Mouse (Mus musculus) kidney, embryonic 16.5 days (tissue): Measurements from ENCODE around the gene Apold1. TPM values are rescaled to one million over a fixed set of nuclear protein-coding genes. Genes with fewer than 3 reads are reported as not detected.

ENCODE experiments used
- ATAC-seq: fragments of 200-750 bp; cut with Nextera tagmentation; 2 replicates; pipeline ENCODE4 v1.8.0; 2017; ENCODE audit warnings: moderate TSS enrichment; ENCODE audit not compliant: low FRiP score, low TSS enrichment
- H3K27ac ChIP-seq: fragments of 300-500 bp; sonication (generic); 2 replicates; pipeline ENCODE4 v1.5.1; 2014; ENCODE audit warnings: low read length
- H3K27me3 ChIP-seq: fragments of 300-500 bp; sonication (generic); 2 replicates; pipeline ENCODE4 v1.6.1; 2014; ENCODE audit warnings: low read length, control low read depth, mixed read lengths; ENCODE audit not compliant: insufficient read depth
- H3K36me3 ChIP-seq: fragments of 300-500 bp; sonication (generic); 2 replicates; pipeline ENCODE4 v1.6.1; 2014; ENCODE audit warnings: low read length, control low read depth, mixed read lengths; ENCODE audit not compliant: insufficient read depth
- H3K4me1 ChIP-seq: fragments of 300-500 bp; sonication (generic); 2 replicates; pipeline ENCODE4 v1.6.1; 2014; ENCODE audit warnings: low read length, control low read depth, mixed read lengths; ENCODE audit not compliant: insufficient read depth
- H3K4me2 ChIP-seq: fragments of 300-500 bp; sonication (generic); replicated peaks from 2 replicates; pipeline ENCODE4 v1.6.1; 2014; ENCODE audit warnings: low read depth, low read length
- H3K4me3 ChIP-seq: fragments of 300-500 bp; sonication (generic); 2 replicates; pipeline ENCODE4 v1.5.1; 2014; ENCODE audit warnings: mild to moderate bottlenecking, low read length
- H3K9ac ChIP-seq: fragments of 300-500 bp; sonication (generic); replicated peaks from 2 replicates; pipeline ENCODE4 v1.6.1; 2014; ENCODE audit warnings: low read length
- H3K9me3 ChIP-seq: fragments of 300-500 bp; sonication (generic); 2 replicates; pipeline ENCODE4 v1.6.1; 2016; ENCODE audit warnings: low read length, control low read depth
- WGBS: fragments of 180-500 bp; shearing (Covaris S2); extraction: QIAGEN DNeasy Blood & Tissue Kit; methylation state at CpG from one replicate; pipeline ENCODE4 v1.1.7; 2014; 5-methylcytosine and 5-hydroxymethylcytosine counted together
- polyA plus RNA-seq: library from polyadenylated mRNA; unstranded; fragments of >200 nt; fragmentation: Nextera tagmentation; extraction: Ambion mirVana; gene quantifications from 2 replicates; pipeline ENCODE4 v1.2.1, GENCODE M21; 2015

The Apold1 gene
- polyA plus RNA-seq, 1 experiment from 2014 or later: 4.4 TPM

DNA sequence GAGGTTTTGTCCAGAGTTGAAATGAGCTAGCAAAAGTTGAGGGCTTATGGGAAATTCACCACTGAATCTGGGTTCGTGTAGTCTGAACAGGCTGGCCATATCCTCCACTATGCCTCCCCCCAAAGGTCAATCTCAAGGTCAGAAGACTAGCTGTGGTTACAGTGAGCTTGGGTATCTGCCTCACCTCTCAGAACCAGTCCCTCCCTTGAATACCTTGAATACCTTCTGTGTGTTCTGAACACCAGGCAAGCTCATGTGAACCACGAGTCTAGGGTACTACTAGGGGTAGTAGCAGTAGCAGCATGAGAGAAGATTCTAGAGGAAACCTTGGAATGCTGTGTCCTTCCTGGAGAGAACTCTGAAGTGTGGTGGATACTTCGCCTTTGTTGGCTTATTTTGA, 40.1 kb downstream of the Apold1 start:
- Histone ChIP-seq H3K4me3 (no peak overlapping the region), H3K9ac (no peak overlapping the region), H3K27ac (no peak overlapping the region), H3K27me3 (no peaks in the 10 kb centered on the region), H3K4me1 (peaks cover 2% of the 10 kb centered on the region; the same call in 1 of the 2 replicates), H3K4me2 (no peak overlapping the region), H3K9me3 (no peaks in the 10 kb centered on the region), H3K36me3 (peaks cover 77% of the 10 kb centered on the region)
- 91% methylated on average over 3 of the region's 3 CpGs for WGBS
- ATAC-seq: no peak

DNA sequence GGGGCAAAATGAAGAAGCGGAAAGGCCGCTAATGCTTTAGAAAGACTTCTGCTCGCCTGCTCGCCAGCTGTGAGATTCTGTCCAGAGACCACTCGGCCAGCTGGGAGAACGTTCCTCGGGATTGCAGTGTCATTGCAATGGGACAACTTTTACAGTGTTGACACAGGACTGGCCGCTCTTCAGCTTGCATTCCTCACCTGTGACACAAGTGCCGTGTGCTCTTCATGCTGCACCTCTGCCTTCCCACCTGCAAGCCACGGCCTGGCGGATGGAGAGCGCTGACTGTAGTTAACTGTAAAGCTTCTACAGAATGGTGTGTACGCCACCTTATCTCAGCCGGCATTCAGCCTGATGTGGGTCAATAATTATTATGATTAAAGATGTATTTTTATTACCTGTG, 41.9 kb downstream of the Apold1 start:
- 87% methylated on average over 14 of the region's 14 CpGs for WGBS
- H3K27ac ChIP-seq: no peak overlapping the region
- no peak overlapping the region for H3K4me2 ChIP-seq
- H3K4me3 ChIP-seq: no peak overlapping the region
- peaks cover 59% of the 10 kb centered on the region for H3K36me3 ChIP-seq
- no peaks in the 10 kb centered on the region for H3K27me3 ChIP-seq
- peaks cover 2% of the 10 kb centered on the region; the same call in 1 of the 2 replicates for H3K4me1 ChIP-seq
- no peak for ATAC-seq
- no peak overlapping the region for H3K9ac ChIP-seq
- no peaks in the 10 kb centered on the region for H3K9me3 ChIP-seq

DNA sequence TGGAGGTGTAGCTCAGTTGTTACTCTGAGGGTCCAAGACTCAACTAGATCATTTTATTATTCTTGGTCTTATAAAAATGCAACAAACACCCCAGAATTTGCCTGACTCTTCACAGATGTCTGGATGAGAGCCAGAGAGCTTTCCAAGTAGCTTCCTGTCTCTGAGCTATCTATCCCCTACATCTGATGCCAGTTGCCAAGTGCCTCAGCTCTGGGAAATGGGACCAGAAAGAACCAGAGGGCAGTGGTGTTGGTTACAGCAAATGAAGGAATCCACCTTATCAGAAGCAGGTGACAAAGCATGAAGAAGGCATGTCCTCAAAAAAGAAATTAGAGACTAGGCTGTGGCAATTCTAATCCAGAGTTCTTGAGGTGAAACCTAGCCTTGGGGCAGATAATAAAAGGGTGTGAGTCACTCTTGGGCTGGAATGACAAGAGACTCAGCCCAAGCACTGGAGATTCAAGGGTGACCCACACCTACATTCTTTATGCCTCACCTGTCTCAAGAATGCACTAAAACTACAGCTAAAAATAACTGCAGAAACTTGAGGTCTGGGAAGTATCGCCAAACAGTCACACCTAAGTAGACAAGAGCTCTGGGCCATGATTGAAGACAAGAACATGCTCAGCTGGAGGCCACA, 43.4 kb downstream of the Apold1 start:
- Histone ChIP-seq H3K4me2 (no peak overlapping the region), H3K27me3 (no peaks in the 10 kb centered on the region), H3K4me1 (peaks cover 2% of the 10 kb centered on the region; the same call in 1 of the 2 replicates), H3K36me3 (peaks cover 45% of the 10 kb centered on the region), H3K27ac (peak overlapping the region; percentile 49; the same call in 1 of the 2 replicates), H3K4me3 (no peak overlapping the region), H3K9ac (no peak overlapping the region), H3K9me3 (no peaks in the 10 kb centered on the region)
- WGBS: 59% methylated on average over 1 of the region's 1 CpGs
- no peak for ATAC-seq

DNA sequence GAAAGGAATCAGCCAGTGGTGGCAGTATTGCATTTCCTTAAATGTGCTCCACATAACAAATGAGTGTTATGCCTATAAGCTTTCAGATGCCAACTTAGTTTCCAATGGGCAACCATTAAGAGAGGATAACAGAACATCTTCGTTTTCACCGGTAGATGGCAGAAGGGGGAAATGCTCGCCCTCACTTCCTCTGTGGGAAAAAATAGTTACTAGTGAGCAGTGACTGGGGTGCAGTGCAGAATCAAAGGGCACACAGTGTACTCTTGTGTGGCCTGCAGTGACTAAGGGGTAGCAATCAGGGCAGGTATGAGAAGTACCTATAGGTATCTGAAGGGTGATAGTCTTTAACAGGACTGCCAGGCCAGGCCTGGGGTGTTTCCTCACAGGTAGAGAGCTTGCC, 44.7 kb downstream of the Apold1 start:
- peaks cover 31% of the 10 kb centered on the region for H3K36me3 ChIP-seq
- no peak overlapping the region for H3K27ac ChIP-seq
- H3K4me3 ChIP-seq: no peak overlapping the region
- 11% methylated on average over 3 of the region's 3 CpGs for WGBS
- no peaks in the 10 kb centered on the region for H3K27me3 ChIP-seq
- H3K9ac ChIP-seq: no peak overlapping the region
- H3K9me3 ChIP-seq: no peaks in the 10 kb centered on the region
- ATAC-seq: 0 out of 2 replicates have a peak, but pooled peaks have one; percentile 12
- H3K4me1 ChIP-seq: peaks cover 2% of the 10 kb centered on the region; the same call in 1 of the 2 replicates
- no peak overlapping the region for H3K4me2 ChIP-seq

DNA sequence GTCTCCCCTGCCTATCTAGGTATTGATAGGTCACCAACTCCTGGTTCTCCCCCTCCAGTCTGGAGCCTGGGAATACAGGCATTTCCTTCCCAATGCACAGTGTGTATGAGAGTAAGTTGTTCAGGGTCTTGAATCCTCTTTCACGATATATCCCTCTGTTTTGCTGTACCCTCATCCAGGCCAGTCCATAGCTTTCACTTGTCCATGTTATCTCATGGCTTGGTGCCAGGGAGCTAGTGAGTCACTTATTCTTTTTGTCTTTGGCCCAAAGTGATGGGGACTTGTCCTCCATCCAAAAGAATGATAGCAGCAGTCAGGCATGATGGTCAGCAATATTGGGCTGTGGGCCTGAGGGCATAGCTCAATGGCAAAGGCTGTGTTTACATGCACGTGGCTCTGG, 45.2 kb downstream of the Apold1 start:
- Histone ChIP-seq H3K4me1 (peaks cover 2% of the 10 kb centered on the region; the same call in 1 of the 2 replicates), H3K9ac (no peak overlapping the region), H3K4me2 (no peak overlapping the region), H3K4me3 (no peak overlapping the region), H3K9me3 (no peaks in the 10 kb centered on the region), H3K27ac (no peak overlapping the region), H3K36me3 (peaks cover 26% of the 10 kb centered on the region), H3K27me3 (no peaks in the 10 kb centered on the region)
- ATAC-seq: no peak
- 84% methylated on average over 2 of the region's 2 CpGs for WGBS

DNA sequence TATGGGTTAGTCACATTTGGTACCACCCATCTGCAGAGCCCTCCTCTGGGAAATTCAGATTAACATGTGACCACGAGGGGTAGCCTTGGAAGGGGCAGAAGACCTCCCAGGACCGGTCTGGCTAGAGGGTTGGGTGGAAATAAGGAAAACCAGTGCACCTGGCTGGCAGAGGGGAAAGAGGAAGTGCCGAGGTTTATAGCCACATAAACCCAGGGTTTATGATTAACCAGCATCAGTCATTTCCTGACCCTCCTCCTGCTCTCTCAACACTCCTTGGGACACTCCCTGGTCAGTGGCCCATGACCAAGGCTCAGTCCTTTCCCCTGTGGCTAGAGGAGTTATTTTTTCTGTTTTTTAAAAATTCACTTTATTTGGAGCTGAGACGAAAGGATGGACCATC, 47.7 kb downstream of the Apold1 start:
- no peak overlapping the region for H3K4me3 ChIP-seq
- H3K4me1 ChIP-seq: peaks cover 2% of the 10 kb centered on the region; the same call in 1 of the 2 replicates
- no peak overlapping the region for H3K9ac ChIP-seq
- H3K9me3 ChIP-seq: no peaks in the 10 kb centered on the region
- 25% methylated on average over 4 of the region's 4 CpGs for WGBS
- peak overlapping the region; percentile 61 for H3K27ac ChIP-seq
- H3K4me2 ChIP-seq: no peak overlapping the region
- no peaks in the 10 kb centered on the region for H3K27me3 ChIP-seq
- ATAC-seq: peak; percentile 87
- peaks cover 5% of the 10 kb centered on the region; the same call in 1 of the 2 replicates for H3K36me3 ChIP-seq

Other genes with a start within 250 kb of the Apold1 start
- gene Dusp16, start 189.1 kb upstream of the Apold1 start, polyA plus RNA-seq: 11.9 and 12.4 TPM in 2 replicates
- 2.8 TPM in 2 replicates for gene Crebl2, start 151.6 kb upstream of the Apold1 start, polyA plus RNA-seq
- gene Gpr19, start 83.1 kb upstream of the Apold1 start, polyA plus RNA-seq: 13.5 and 13.6 TPM in 2 replicates
- gene Cdkn1b, start 61.3 kb upstream of the Apold1 start, polyA plus RNA-seq: 13.4 and 15.1 TPM in 2 replicates
- 126 TPM in 2 replicates for gene Ddx47, start 29.9 kb downstream of the Apold1 start, polyA plus RNA-seq
- 14.3 and 16.7 TPM in 2 replicates for gene Gprc5a, start 83.9 kb downstream of the Apold1 start, polyA plus RNA-seq
- gene Gprc5d, start 136.6 kb downstream of the Apold1 start, polyA plus RNA-seq: not detected in 2 replicates
- 41.1 and 42.9 TPM in 2 replicates for gene Fam234b, start 216.3 kb downstream of the Apold1 start, polyA plus RNA-seq
- gene Hebp1, start 216.3 kb downstream of the Apold1 start, polyA plus RNA-seq: 34.6 and 41.5 TPM in 2 replicates